Mouse (Mus musculus): ENCODE results near the gene Esr1. TPM values are rescaled to one million over a fixed set of nuclear protein-coding genes. Genes with fewer than 3 reads are reported as not detected.

The Esr1 gene
- polyA plus RNA-seq, 1 experiment from 2014 or later: 1.2 TPM

- 80% methylated on average over 4 of the region's 4 CpGs for WGBS (ENCODE audit: missing documents)
- no peaks in the 10 kb centered on the region for H3K36me3 ChIP-seq (ENCODE audit: inconsistent target)
- no peak overlapping the region for H3K27ac ChIP-seq
- no peaks in the 10 kb centered on the region for H3K79me2 ChIP-seq (ENCODE audit: inconsistent target)
- no peak overlapping the region for H3K4me3 ChIP-seq (ENCODE audit: inconsistent target)
Observed at GRCm38 (mm10) chr10:4897789-4898188, 286.4 kb downstream of the Esr1 start.

- Histone ChIP-seq H3K36me3 (ENCODE audit: inconsistent target) (no peaks in the 10 kb centered on the region), H3K27ac (no peak overlapping the region), H3K4me3 (ENCODE audit: inconsistent target) (no peak overlapping the region), H3K79me2 (ENCODE audit: inconsistent target) (no peaks in the 10 kb centered on the region)
- WGBS (ENCODE audit: missing documents): 33% methylated on average over 7 of the region's 7 CpGs
Observed at GRCm38 (mm10) chr10:4900324-4900723, 288.9 kb downstream of the Esr1 start.

DNA sequence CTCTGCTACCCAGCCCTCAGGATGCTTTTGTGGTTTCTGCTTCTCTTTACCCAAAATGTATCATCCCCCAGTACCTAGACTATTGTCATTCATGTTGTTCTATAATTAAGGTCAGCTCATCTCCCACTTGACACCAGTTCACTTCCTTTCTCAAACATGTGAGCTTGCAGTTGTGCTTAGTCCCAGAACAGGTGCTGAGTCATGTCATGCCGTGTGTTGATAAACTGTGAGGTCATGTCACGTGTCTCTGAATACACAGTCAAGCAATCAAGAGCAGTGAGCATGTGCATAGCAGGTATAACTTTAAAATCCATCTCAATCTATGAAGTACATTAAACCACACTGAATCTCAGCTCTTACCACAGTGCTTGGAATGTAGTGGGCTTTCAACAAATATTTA is 297.9 kb downstream of the Esr1 start:
- H3K4me3 ChIP-seq (ENCODE audit: inconsistent target): no peak overlapping the region
- H3K36me3 ChIP-seq (ENCODE audit: inconsistent target): no peaks in the 10 kb centered on the region
- 37% methylated on average over 2 of the region's 2 CpGs for WGBS (ENCODE audit: missing documents)
- H3K79me2 ChIP-seq (ENCODE audit: inconsistent target): no peaks in the 10 kb centered on the region
- H3K27ac ChIP-seq: no peak overlapping the region

DNA sequence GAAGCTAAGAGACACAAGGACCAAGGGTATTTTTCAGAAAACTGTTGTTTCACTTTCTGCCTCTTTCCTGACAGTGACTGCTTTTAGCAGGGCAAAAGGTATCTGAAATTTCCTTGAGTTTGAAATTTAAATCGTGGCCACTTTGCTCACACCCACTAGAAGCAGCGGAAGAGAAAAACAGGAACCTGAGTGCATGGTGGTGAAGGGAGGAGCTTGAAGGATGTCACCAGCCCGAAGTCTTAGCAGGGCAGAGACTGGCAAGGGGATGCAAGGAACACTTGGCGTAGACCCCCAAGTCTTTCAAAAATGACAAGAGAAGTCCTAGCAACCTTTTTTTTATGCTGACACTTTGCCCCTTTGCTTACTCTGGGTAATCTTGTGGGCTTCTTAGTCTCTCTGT is 299.1 kb downstream of the Esr1 start:
- Histone ChIP-seq H3K79me2 (ENCODE audit: inconsistent target) (no peaks in the 10 kb centered on the region), H3K36me3 (ENCODE audit: inconsistent target) (no peaks in the 10 kb centered on the region), H3K27ac (no peak overlapping the region), H3K4me3 (ENCODE audit: inconsistent target) (no peak overlapping the region)
- WGBS (ENCODE audit: missing documents): 10% methylated on average over 4 of the region's 4 CpGs

GRCm38 (mm10) chr10:4919046-4919445 is 307.7 kb downstream of the Esr1 start:
- Histone ChIP-seq H3K36me3 (ENCODE audit: inconsistent target) (no peaks in the 10 kb centered on the region), H3K27ac (no peak overlapping the region), H3K4me3 (ENCODE audit: inconsistent target) (no peak overlapping the region), H3K79me2 (ENCODE audit: inconsistent target) (no peaks in the 10 kb centered on the region)
- WGBS (ENCODE audit: missing documents): 96% methylated on average over 4 of the region's 4 CpGs

GRCm38 (mm10) chr10:4923616-4924015 is 312.2 kb downstream of the Esr1 start:
- H3K36me3 ChIP-seq (ENCODE audit: inconsistent target): no peaks in the 10 kb centered on the region
- 43% methylated on average over 2 of the region's 2 CpGs for WGBS (ENCODE audit: missing documents)

GRCm38 (mm10) chr10:4924391-4924790 is 313.0 kb downstream of the Esr1 start:
- WGBS (ENCODE audit: missing documents): 93% methylated on average over 2 of the region's 2 CpGs
- H3K36me3 ChIP-seq (ENCODE audit: inconsistent target): no peaks in the 10 kb centered on the region

More at GRCm38 (mm10) chr10:4923616-4924015, 312.2 kb downstream of the Esr1 start:
- Histone ChIP-seq H3K79me2 (ENCODE audit: inconsistent target) (no peaks in the 10 kb centered on the region), H3K4me3 (ENCODE audit: inconsistent target) (no peak overlapping the region), H3K27ac (no peak overlapping the region)

DNA sequence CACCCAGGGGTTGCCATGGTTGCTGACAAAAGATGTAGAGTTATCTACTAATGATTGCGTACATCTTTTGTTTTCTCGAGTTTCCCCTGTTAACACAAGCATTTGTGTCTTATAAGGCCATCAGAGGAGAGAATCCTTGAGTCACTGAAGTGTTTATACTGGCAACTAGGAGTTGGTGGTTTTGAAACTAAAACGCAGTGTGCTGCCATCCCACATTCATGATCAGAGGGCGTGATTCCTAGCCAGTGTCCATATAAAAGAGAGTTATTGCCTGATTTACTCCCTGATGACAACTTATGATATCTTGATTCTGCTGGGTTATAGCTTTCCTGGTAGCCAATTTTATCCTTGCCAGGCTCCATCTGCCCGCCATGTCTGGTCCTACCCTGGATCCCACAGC is 331.8 kb downstream of the Esr1 start:
- WGBS (ENCODE audit: missing documents): 93% methylated on average over 5 of the region's 5 CpGs
- Histone ChIP-seq H3K36me3 (ENCODE audit: inconsistent target) (no peaks in the 10 kb centered on the region), H3K4me3 (ENCODE audit: inconsistent target) (no peak overlapping the region), H3K27ac (no peak overlapping the region), H3K79me2 (ENCODE audit: inconsistent target) (no peaks in the 10 kb centered on the region)

More at GRCm38 (mm10) chr10:4924391-4924790, 313.0 kb downstream of the Esr1 start:
- Histone ChIP-seq H3K79me2 (ENCODE audit: inconsistent target) (no peaks in the 10 kb centered on the region), H3K4me3 (ENCODE audit: inconsistent target) (no peak overlapping the region), H3K27ac (no peak overlapping the region)

- H3K4me3 ChIP-seq (ENCODE audit: inconsistent target): no peak overlapping the region
- no peak overlapping the region for H3K27ac ChIP-seq
- WGBS (ENCODE audit: missing documents): 94% methylated on average over 2 of the region's 2 CpGs
- no peaks in the 10 kb centered on the region for H3K36me3 ChIP-seq (ENCODE audit: inconsistent target)
- H3K79me2 ChIP-seq (ENCODE audit: inconsistent target): no peaks in the 10 kb centered on the region
Observed at GRCm38 (mm10) chr10:4944725-4945124, 333.3 kb downstream of the Esr1 start.

DNA sequence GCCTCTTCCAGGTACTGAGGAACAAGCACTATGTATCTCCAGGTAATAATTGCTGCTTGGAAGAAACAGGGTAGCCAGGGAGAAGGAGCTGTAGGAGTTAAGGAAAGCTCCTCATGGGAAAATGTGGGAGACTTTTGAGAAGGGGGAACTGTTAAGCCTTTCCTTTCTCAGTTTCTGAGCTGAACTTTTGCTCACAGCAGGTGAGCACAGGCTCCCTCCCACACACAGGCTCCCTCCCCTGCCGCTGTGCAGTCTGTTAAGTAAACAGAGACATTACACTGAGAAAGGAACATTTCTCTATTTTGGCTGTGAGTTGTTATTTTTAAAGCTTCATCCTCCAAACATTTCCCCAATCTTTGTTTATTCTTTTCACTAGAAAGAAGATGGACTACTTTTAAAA is 354.4 kb downstream of the Esr1 start:
- Histone ChIP-seq H3K4me3 (ENCODE audit: inconsistent target) (no peak overlapping the region), H3K79me2 (ENCODE audit: inconsistent target) (no peaks in the 10 kb centered on the region), H3K36me3 (ENCODE audit: inconsistent target) (no peaks in the 10 kb centered on the region), H3K27ac (no peak overlapping the region)
- whole genome bisulfite sequencing (ENCODE audit: missing documents): 93% methylated on average over 1 of the region's 1 CpGs

DNA sequence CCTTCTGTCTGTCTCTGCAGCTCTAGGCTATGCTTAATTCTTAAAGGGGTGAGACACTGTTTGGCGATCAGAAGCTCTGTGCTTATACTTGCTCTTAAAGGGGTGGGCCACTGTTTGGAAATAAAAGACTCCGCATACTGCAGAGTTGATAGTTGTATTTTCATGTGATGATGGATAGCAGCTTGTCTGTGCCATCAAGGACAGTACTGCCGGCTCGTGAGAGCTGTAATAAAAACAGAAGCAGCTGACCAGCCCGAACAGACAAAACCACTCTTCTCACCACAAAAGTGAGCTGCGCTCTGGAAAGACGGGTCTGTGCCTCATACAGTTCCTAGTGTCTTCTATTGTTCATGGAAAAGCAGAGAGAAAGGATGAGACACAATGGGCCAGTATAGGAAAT is 359.8 kb downstream of the Esr1 start:
- no peak overlapping the region for H3K27ac ChIP-seq
- 54% methylated on average over 7 of the region's 7 CpGs for WGBS (ENCODE audit: missing documents)
- H3K36me3 ChIP-seq (ENCODE audit: inconsistent target): no peaks in the 10 kb centered on the region
- no peak overlapping the region for H3K4me3 ChIP-seq (ENCODE audit: inconsistent target)
- H3K79me2 ChIP-seq (ENCODE audit: inconsistent target): no peaks in the 10 kb centered on the region

GRCm38 (mm10) chr10:4971586-4971985 is 360.2 kb downstream of the Esr1 start:
- no peak overlapping the region for H3K4me3 ChIP-seq (ENCODE audit: inconsistent target)
- no peaks in the 10 kb centered on the region for H3K79me2 ChIP-seq (ENCODE audit: inconsistent target)
- H3K36me3 ChIP-seq (ENCODE audit: inconsistent target): no peaks in the 10 kb centered on the region
- H3K27ac ChIP-seq: no peak overlapping the region

- 7% methylated on average over 2 of the region's 2 CpGs for WGBS (ENCODE audit: missing documents)
- Histone ChIP-seq H3K36me3 (ENCODE audit: inconsistent target) (no peaks in the 10 kb centered on the region), H3K4me3 (ENCODE audit: inconsistent target) (no peak overlapping the region)
Observed at GRCm38 (mm10) chr10:4972026-4972425, 360.6 kb downstream of the Esr1 start.

DNA sequence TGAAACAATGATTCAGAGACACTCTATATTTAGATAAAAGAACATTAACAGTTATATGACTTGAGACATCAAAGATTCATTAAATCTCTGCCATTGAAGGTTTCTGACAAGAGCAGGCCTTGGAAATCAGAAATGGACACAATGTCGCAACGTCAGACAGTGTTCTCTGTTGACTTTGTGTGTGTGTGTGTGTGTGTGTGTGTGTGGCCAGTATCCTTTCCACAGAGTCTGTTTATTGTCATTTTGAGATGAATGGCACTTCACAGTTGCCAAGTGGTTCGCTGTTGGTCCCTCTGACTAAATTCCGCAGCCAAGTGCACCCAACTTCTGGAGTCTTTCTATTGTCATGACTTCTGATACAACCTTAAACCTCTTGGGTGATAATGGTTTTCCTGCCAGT is 362.9 kb downstream of the Esr1 start:
- H3K79me2 ChIP-seq (ENCODE audit: inconsistent target): no peaks in the 10 kb centered on the region
- no peak overlapping the region for H3K27ac ChIP-seq
- H3K4me3 ChIP-seq (ENCODE audit: inconsistent target): no peak overlapping the region
- 95% methylated on average over 4 of the region's 4 CpGs for WGBS (ENCODE audit: missing documents)
- H3K36me3 ChIP-seq (ENCODE audit: inconsistent target): no peaks in the 10 kb centered on the region

More at GRCm38 (mm10) chr10:4972026-4972425, 360.6 kb downstream of the Esr1 start:
- H3K79me2 ChIP-seq (ENCODE audit: inconsistent target): no peaks in the 10 kb centered on the region
- no peak overlapping the region for H3K27ac ChIP-seq

DNA sequence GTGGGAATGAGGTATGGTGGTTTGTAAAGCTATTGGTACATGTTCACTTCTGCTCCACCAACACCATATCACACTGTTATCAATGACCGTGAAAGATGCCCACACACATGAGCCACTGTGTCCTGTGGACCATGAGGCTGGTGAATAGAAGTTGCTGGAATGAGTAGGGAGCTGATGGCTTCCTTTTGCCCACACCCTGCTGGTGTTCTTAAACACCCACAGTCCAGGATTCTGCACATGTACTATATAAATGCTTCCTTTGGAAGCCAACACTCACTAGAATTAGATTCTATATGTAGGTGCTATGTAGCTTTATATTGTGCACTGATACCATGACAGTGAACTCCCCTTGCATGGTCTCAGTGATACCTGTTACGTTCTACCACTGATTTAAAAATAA is 365.2 kb downstream of the Esr1 start:
- Histone ChIP-seq H3K4me3 (ENCODE audit: inconsistent target) (no peak overlapping the region), H3K27ac (no peak overlapping the region), H3K36me3 (ENCODE audit: inconsistent target) (no peaks in the 10 kb centered on the region), H3K79me2 (ENCODE audit: inconsistent target) (no peaks in the 10 kb centered on the region)
- WGBS (ENCODE audit: missing documents): 88% methylated on average over 2 of the region's 2 CpGs

DNA sequence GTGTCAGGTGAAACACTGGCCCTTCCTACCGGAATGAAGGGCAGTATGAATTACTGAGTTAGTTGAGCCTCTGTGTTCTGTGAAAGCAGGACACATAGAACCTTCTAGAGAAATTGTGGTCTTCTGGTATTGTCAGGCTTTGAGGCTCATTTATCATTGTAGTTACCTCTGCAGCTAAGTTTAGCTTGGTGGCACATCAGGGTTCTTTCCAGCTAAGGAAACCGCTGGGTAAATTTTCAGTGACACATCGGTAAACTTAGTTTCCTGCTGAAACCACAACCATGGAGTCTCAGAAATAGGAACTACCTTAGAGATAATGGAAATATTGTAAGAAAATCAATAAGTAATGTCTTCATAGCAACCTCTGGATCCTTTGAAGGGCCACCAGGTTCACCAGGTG is 366.0 kb downstream of the Esr1 start:
- WGBS (ENCODE audit: missing documents): 29% methylated on average over 3 of the region's 3 CpGs
- Histone ChIP-seq H3K36me3 (ENCODE audit: inconsistent target) (no peaks in the 10 kb centered on the region), H3K79me2 (ENCODE audit: inconsistent target) (no peaks in the 10 kb centered on the region), H3K4me3 (ENCODE audit: inconsistent target) (no peak overlapping the region), H3K27ac (no peak overlapping the region)
